Mouse (Mus musculus) heart, embryonic 14.5 days (tissue): ENCODE results near the gene Fam129a. TPM values are rescaled to one million over a fixed set of nuclear protein-coding genes. Genes with fewer than 3 reads are reported as not detected.

ENCODE experiments used
- ATAC-seq: fragments of 200-750 bp; cut with Nextera tagmentation; 2 replicates; pipeline ENCODE4 v1.8.0; 2017; ENCODE audit warnings: low read depth, moderate TSS enrichment; ENCODE audit not compliant: insufficient number of reproducible peaks, insufficient read depth, low FRiP score
- H3K27ac ChIP-seq, 2 experiments: fragments of 200-500 bp in 1 of 2; fragments of 300-500 bp in 1 of 2; sonication (generic) in 1 of 2; replicated peaks in 1 of 2; 2 replicates each; pipeline ENCODE4 v1.5.1; 2012 to 2014; ENCODE audit warnings: low read depth in 2 of 2, low read length in 2 of 2, control low read depth in 1 of 2, mild to moderate bottlenecking in 1 of 2, mixed read lengths in 1 of 2; ENCODE audit not compliant: control insufficient read depth in 1 of 2, insufficient read depth in 1 of 2
- H3K27me3 ChIP-seq: fragments of 300-500 bp; sonication (generic); 2 replicates; pipeline ENCODE4 v1.6.1; 2014; ENCODE audit warnings: mild to moderate bottlenecking, low read length, control low read depth; ENCODE audit not compliant: control insufficient read depth, insufficient read depth
- H3K36me3 ChIP-seq: fragments of 300-500 bp; sonication (generic); 2 replicates; pipeline ENCODE4 v1.6.1; 2014; ENCODE audit warnings: mild to moderate bottlenecking, control low read depth, low read length, mixed read lengths; ENCODE audit not compliant: control insufficient read depth, insufficient read depth
- H3K4me1 ChIP-seq, 2 experiments: fragments of 200-500 bp in 1 of 2; fragments of 300-500 bp in 1 of 2; sonication (generic) in 1 of 2; 2 replicates each; pipeline ENCODE4 v1.6.1; 2012 to 2014; ENCODE audit warnings: low read length in 2 of 2, control low read depth in 1 of 2, mixed read lengths in 1 of 2; ENCODE audit not compliant: control insufficient read depth in 2 of 2, insufficient read depth in 2 of 2
- H3K4me2 ChIP-seq: fragments of 300-500 bp; sonication (generic); 2 replicates; pipeline ENCODE4 v1.6.1; 2014; ENCODE audit warnings: mild to moderate bottlenecking, low read length
- H3K4me3 ChIP-seq, 2 experiments: fragments of 200-500 bp in 1 of 2; fragments of 300-500 bp in 1 of 2; sonication (generic) in 1 of 2; 2 replicates each; pipeline ENCODE4 v1.5.1; 2012 to 2014; ENCODE audit warnings: low read length in 2 of 2, mild to moderate bottlenecking in 2 of 2, control low read depth in 1 of 2, low read depth in 1 of 2, moderate library complexity in 1 of 2; ENCODE audit not compliant: control insufficient read depth in 1 of 2, insufficient read depth in 1 of 2
- H3K9ac ChIP-seq: fragments of 300-500 bp; sonication (generic); 2 replicates; pipeline ENCODE4 v1.6.1; 2014; ENCODE audit warnings: mild to moderate bottlenecking, low read length
- H3K9me3 ChIP-seq: fragments of 300-500 bp; sonication (generic); 2 replicates; pipeline ENCODE4 v1.6.1; 2016; ENCODE audit warnings: low read length, control low read depth; ENCODE audit not compliant: control insufficient read depth
- WGBS: fragments of 180-500 bp; shearing (Covaris S2); extraction: QIAGEN DNeasy Blood & Tissue Kit; methylation state at CpG from one replicate; pipeline ENCODE4 v1.1.7; 2014; 5-methylcytosine and 5-hydroxymethylcytosine counted together
- polyA plus RNA-seq: library from polyadenylated mRNA; unstranded; fragments of >200 nt; fragmentation: Nextera tagmentation; extraction: Ambion mirVana; gene quantifications from 2 replicates; pipeline ENCODE4 v1.2.1, GENCODE M21; 2014

Fam129a gene
- polyA plus RNA-seq, 1 experiment from 2014 or later: 5.8 TPM

- WGBS: 79% methylated on average over 5 of the region's 5 CpGs
- Histone ChIP-seq H3K9me3 (no peaks in the 10 kb centered on the region), H3K4me2 (no peak overlapping the region), H3K27me3 (no peaks in the 10 kb centered on the region), H3K4me1 (peaks cover 0 to under 1% of the 10 kb centered on the region in 2 experiments; a peak in 1 of 4 replicates), H3K36me3 (no peaks in the 10 kb centered on the region), H3K27ac (no peak overlapping the region), H3K4me3 (no peak overlapping the region), H3K9ac (no peak overlapping the region)
- ATAC-seq: no peak
Measured at GRCm38 (mm10) chr1:151638357-151638756, 67.4 kb downstream of the Fam129a start.

GRCm38 (mm10) chr1:151638770-151639169, 67.8 kb downstream of the Fam129a start:
- H3K27me3 ChIP-seq: no peaks in the 10 kb centered on the region
- no peaks in the 10 kb centered on the region for H3K36me3 ChIP-seq
- no peak overlapping the region for H3K9ac ChIP-seq
- H3K4me2 ChIP-seq: no peak overlapping the region
- no peak for ATAC-seq
- no peak overlapping the region for H3K4me3 ChIP-seq
- WGBS: 91% methylated on average over 2 of the region's 2 CpGs
- H3K4me1 ChIP-seq: peaks cover 1 to 5% of the 10 kb centered on the region in 2 experiments; a peak in 2 of 4 replicates
- H3K9me3 ChIP-seq: no peaks in the 10 kb centered on the region
- H3K27ac ChIP-seq: no peak overlapping the region

DNA sequence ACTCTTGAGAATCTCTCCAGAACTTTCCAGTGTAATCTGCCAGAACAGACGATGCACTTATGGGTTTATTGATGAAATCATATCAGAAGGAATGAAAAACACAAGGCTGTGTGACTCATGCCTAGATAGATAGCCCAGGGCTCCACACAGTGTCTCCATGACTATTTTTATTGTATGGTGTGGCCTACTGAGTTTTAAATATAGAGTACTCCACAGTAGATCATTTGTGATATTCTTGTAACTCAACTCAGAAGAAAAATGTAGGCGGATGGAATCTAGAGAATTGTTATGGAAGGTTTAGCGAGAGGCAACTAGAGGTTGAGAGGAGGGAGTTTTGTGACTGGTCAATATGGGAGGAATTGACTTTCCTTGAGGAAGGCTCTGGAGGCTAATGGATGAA, 75.4 kb downstream of the Fam129a start:
- Histone ChIP-seq H3K4me3 (no peak overlapping the region), H3K4me2 (no peak overlapping the region), H3K36me3 (no peaks in the 10 kb centered on the region), H3K4me1 (peaks cover 3 to 14% of the 10 kb centered on the region in 2 experiments; a peak in 2 of 4 replicates), H3K9me3 (no peaks in the 10 kb centered on the region), H3K27me3 (no peaks in the 10 kb centered on the region), H3K9ac (no peak overlapping the region), H3K27ac (no peak overlapping the region)
- WGBS: 46% methylated on average over 3 of the region's 3 CpGs
- ATAC-seq: no peak

DNA sequence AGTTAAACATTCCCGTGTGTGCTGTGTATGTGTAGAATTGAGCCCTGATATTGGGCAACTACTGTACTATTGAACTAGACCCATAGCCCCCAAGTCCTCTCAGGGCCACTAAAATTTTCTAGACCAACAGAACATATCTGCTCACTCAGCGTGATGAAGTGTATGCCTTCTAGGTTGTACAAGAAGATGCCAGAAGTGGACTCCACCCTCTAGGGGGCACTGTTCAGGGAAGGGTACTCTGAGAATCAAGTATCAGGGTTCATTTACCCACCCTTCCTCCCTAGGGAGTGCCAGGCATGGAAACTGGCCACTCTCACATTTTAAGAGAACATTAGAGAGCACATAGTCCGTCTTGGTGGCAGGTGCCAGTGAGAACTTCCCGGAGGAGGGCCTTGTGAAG, 77.1 kb downstream of the Fam129a start:
- H3K4me2 ChIP-seq: no peak overlapping the region
- no peak for ATAC-seq
- H3K9ac ChIP-seq: no peak overlapping the region
- no peak overlapping the region for H3K27ac ChIP-seq
- no peak overlapping the region for H3K4me3 ChIP-seq
- no peaks in the 10 kb centered on the region for H3K27me3 ChIP-seq
- H3K36me3 ChIP-seq: no peaks in the 10 kb centered on the region
- H3K4me1 ChIP-seq: peaks cover 3 to 14% of the 10 kb centered on the region in 2 experiments; a peak in 2 of 4 replicates
- H3K9me3 ChIP-seq: no peaks in the 10 kb centered on the region
- 92% methylated on average over 4 of the region's 4 CpGs for WGBS

- no peak overlapping the region for H3K4me3 ChIP-seq
- peaks cover 14 to 22% of the 10 kb centered on the region in 2 experiments for H3K4me1 ChIP-seq
- no peak for ATAC-seq
- no peaks in the 10 kb centered on the region for H3K9me3 ChIP-seq
- H3K4me2 ChIP-seq: no peak overlapping the region
- 66% methylated on average over 7 of the region's 7 CpGs for WGBS
- no peaks in the 10 kb centered on the region for H3K27me3 ChIP-seq
- H3K9ac ChIP-seq: no peak overlapping the region
- no peaks in the 10 kb centered on the region for H3K36me3 ChIP-seq
- H3K27ac ChIP-seq: no peak overlapping the region
Measured at GRCm38 (mm10) chr1:151657042-151657605, 86.1 kb downstream of the Fam129a start.

DNA sequence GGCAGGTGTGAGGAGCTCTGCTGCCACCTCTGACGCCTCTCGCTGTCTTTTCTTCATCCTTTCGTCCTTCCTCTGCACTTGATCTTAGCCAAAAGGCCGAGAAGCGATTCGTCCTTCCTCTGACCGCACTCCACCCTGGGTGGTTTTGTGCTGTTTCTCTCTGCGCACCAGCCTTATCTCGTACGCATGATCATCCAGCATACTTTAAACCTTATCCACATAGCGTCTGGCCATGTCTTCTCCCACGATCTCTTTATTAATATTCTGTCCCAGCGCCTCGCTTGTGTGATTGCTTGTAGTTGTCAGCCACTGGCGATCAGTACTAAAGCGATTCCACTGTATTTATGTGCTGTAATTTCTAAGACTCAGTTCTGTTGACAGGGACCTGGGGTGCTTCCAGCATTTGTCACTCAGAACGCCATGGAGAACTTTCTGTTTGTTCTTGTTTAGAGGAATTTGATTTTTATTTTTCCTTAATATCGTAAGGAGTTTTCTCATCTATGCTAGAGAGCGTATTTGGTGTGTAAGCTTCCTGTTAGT, 87.4 kb downstream of the Fam129a start:
- Histone ChIP-seq H3K36me3 (no peaks in the 10 kb centered on the region), H3K4me3 (no peak overlapping the region), H3K27me3 (no peaks in the 10 kb centered on the region), H3K9me3 (no peaks in the 10 kb centered on the region), H3K4me2 (no peak overlapping the region), H3K9ac (no peak overlapping the region), H3K27ac (no peak overlapping the region), H3K4me1 (peaks cover 14 to 22% of the 10 kb centered on the region in 2 experiments)
- no peak for ATAC-seq
- 74% methylated on average over 19 of the region's 19 CpGs for WGBS

DNA sequence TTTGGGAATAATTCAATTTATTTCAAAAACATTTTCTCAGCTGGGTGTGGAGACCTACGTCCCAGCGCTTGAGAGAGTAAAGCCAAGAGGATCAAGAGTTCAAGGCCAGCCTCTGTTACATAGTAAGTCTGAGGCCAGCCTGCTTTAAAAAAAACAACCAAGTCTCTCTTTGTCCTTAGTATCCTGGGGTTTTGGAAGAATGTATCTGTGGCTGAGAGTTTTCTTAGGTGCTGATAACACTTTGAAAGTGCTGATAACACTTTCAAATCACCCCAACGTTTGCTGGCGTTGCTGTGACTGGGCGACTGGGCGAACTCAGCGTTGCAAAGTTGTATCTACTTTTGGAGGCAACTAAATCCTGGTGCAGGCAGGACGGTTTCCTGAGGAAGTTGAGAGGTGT, 88.7 kb downstream of the Fam129a start:
- H3K36me3 ChIP-seq: no peaks in the 10 kb centered on the region
- H3K27me3 ChIP-seq: no peaks in the 10 kb centered on the region
- no peak overlapping the region for H3K4me3 ChIP-seq
- no peaks in the 10 kb centered on the region for H3K9me3 ChIP-seq
- no peak overlapping the region for H3K4me2 ChIP-seq
- H3K27ac ChIP-seq: no peak overlapping the region
- no peak overlapping the region for H3K9ac ChIP-seq
- WGBS: 45% methylated on average over 8 of the region's 8 CpGs
- no peak for ATAC-seq
- peaks cover 7 to 11% of the 10 kb centered on the region in 2 experiments; a peak in 3 of 4 replicates for H3K4me1 ChIP-seq

GRCm38 (mm10) chr1:151660251-151660650, 89.3 kb downstream of the Fam129a start:
- Histone ChIP-seq H3K9me3 (no peaks in the 10 kb centered on the region), H3K4me1 (peaks cover 7 to 11% of the 10 kb centered on the region in 2 experiments; a peak in 3 of 4 replicates), H3K9ac (no peak overlapping the region), H3K4me2 (no peak overlapping the region), H3K36me3 (no peaks in the 10 kb centered on the region), H3K27ac (no peak overlapping the region), H3K4me3 (no peak overlapping the region), H3K27me3 (no peaks in the 10 kb centered on the region)
- ATAC-seq: no peak
- 33% methylated on average over 4 of the region's 4 CpGs for WGBS
